Mouse (Mus musculus): Measurements from ENCODE around the gene Crtc3. TPM values are rescaled to one million over a fixed set of nuclear protein-coding genes. Genes with fewer than 3 reads are reported as not detected.
A peak's percentile ranks its signal among the peaks of the same experiment; 100 is the strongest.

The Crtc3 gene
- total RNA-seq, 1 experiment from 2014 or later, result 10.6 TPM

DNA sequence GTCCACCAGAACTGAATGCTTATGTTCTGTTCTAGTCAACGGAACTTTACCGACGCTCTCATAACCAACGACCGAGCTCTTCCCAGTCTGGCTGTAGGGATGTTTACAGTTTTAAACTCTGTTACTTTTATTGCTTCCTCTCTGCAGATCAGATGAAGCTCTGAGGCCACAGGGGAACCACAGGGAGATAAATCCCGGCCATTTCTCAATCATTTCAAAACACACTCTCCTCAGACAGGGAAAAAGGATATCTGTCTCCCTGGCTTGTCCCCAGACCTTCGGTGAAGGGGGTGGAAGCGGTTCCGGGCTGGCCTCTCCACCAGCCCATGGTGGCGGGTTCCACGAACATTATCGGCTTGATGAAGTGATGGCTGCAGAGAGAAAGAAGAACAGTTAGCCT is 59.3 kb downstream of the Crtc3 start:
- peak in 1 of 2 experiments; percentile 12; a peak in 1 of 4 replicates for ATAC-seq (replicated peaks in 1 of 2; ENCODE audit: insufficient read depth in 1 of 2, low FRiP score in 2 of 2, low TSS enrichment in 1 of 2, low read depth in 1 of 2, poor library complexity in 2 of 2, severe bottlenecking in 2 of 2)

DNA sequence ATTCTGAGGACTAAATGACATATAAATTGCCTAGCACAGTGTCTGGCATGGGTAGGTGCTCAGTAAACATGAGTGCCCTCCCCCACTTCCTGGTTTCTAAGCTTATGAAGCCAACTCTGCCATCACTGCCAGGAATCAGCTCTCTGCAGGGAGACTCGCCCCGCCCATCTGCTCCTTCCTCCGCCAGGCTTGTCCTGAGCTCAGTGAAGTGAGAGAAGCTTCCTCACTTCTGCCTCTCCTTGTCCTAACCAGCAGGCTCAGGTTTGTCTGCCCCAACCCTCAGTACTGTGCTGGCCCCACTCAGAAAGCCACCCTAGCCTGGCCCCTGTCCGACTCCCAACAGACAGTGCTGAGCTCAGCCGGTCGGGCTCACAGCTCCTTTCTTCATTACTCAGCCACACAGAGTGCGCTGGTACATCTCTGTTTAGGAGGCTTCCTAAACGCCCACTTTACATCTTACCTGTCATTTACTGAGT is 59.9 kb downstream of the Crtc3 start:
- ATAC-seq (replicated peaks in 1 of 2; ENCODE audit: insufficient read depth in 1 of 2, low FRiP score in 2 of 2, low TSS enrichment in 1 of 2, low read depth in 1 of 2, poor library complexity in 2 of 2, severe bottlenecking in 2 of 2), result peak; percentile 74 to 81

DNA sequence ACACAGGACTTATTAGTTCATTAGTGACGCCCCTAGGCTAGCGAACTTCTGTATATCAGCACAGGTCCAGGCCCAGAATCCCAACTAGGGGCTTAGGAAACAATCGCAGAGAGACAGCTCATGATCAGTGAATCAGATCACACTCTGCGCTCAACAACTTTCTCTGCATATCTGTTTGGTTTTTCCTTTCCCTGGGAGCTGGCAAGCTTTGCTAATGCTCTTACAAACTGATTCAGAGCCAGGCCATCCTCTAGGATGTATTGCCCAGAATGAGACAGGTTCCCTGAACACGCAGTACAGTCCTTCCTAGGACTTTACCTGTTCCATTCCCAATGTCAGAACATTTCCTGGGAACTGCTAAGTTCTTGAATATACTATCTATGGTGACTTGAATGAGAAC is 61.7 kb downstream of the Crtc3 start:
- ATAC-seq (replicated peaks in 1 of 2; ENCODE audit: insufficient read depth in 1 of 2, low FRiP score in 2 of 2, low TSS enrichment in 1 of 2, low read depth in 1 of 2, poor library complexity in 2 of 2, severe bottlenecking in 2 of 2), result no peak

DNA sequence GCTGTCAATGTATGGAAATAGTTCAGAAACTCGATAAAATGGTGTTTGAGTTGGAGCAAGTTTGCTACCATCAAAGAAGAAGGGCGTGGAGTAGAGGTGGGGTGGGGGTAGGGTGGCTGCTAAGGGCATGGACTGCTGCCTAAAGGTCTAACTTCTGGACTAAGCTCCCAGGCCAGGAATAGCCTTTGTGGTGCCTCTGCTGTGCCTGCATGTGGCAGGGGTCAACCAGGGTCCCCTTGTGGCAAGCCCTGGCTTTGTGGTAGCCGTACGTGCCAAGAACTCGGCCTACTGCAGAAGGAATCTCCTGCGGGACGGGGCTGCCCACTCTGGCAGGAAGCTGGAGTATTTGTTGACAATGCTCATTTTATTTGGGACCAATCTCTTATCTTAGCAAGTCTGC is 62.8 kb downstream of the Crtc3 start:
- no peak for ATAC-seq (replicated peaks in 1 of 2; ENCODE audit: insufficient read depth in 1 of 2, low FRiP score in 2 of 2, low TSS enrichment in 1 of 2, low read depth in 1 of 2, poor library complexity in 2 of 2, severe bottlenecking in 2 of 2)

DNA sequence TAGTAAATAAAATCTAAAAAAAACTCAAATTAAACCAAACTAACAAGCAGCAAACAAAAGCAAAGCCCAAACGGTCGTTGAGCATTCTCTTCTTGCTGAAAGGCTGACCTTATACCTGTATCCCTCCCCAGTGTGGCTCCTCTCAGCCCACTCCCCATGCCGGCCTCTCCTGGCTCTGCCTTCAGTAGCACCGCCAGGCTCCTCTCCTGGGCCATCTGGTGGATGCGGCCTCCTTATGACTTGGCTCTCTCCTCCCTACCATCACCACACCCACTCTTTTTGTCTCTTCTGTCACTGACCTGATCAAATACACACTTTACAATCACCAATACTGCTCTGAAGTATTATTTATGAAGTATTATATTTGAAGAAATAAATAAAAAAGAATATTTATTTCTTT is 65.4 kb downstream of the Crtc3 start:
- no peak for ATAC-seq (replicated peaks in 1 of 2; ENCODE audit: insufficient read depth in 1 of 2, low FRiP score in 2 of 2, low TSS enrichment in 1 of 2, low read depth in 1 of 2, poor library complexity in 2 of 2, severe bottlenecking in 2 of 2)

DNA sequence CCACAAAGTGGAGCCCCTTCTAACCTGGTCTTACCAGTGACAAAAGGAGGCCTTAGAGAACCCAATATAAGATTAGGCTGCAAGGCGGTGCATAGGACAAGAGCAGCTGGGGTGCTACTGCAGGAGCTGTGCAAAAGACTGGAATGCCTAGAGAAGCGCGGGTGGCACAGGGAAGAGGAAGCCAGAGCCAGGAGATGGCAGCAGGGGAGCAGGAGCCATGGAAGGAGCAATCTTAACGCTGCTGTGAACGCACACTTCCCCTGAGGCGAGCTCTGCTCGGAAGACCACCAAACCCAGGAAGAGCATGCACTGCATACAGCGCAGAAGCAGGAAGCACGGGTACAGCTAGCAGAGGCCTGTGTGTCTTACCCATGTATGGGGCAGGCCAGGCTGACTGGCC is 72.6 kb downstream of the Crtc3 start:
- ATAC-seq (replicated peaks in 1 of 2; ENCODE audit: insufficient read depth in 1 of 2, low FRiP score in 2 of 2, low TSS enrichment in 1 of 2, low read depth in 1 of 2, poor library complexity in 2 of 2, severe bottlenecking in 2 of 2), result no peak

DNA sequence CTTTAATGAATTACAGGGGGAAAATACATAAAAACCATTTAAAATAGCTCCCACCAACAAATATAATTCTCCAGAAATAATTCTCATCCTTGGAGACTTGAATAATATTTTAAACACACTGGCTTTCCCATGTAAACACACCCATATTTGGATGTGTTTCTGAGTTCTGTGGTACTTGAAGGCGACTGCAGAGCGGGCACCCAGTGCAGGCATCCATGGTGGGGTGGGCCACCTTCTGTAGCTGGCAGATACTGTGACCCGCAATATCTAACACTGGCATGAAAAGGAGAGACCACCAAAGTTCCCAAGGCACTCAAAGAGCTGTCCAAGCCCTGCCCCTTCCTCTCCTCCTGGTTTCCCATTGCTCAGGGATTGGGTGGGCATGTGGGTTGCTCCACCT is 74.6 kb downstream of the Crtc3 start:
- no peak for ATAC-seq (replicated peaks in 1 of 2; ENCODE audit: insufficient read depth in 1 of 2, low FRiP score in 2 of 2, low TSS enrichment in 1 of 2, low read depth in 1 of 2, poor library complexity in 2 of 2, severe bottlenecking in 2 of 2)

DNA sequence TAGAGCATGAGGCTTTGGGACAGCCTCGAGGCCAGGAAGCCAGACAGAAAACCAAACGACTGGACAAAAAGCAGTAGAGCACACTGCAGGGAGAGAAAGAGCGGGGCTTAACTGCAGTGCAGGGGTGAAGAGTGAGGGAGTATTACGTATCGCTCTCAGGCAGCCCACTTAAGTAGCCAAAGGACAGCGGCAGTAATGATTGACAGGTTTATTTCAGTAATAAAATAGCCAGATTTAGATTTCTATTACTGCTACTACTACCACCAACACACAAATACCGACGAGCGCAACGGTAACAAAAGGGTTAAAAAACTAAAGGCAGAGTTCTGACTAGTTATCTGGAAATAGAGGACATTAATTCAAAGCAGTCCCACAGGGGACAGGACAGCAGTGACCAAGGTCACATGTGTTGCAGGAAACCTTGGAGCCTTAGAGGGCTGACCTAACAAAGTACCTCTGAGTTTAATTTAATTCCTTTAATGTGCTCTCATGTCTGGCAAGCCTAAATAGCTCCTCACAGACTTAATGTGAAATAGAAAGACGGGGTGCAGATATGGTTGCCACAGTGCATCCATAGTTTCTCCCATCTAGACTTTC is 76.4 kb downstream of the Crtc3 start:
- no peak for ATAC-seq (replicated peaks in 1 of 2; ENCODE audit: insufficient read depth in 1 of 2, low FRiP score in 2 of 2, low TSS enrichment in 1 of 2, low read depth in 1 of 2, poor library complexity in 2 of 2, severe bottlenecking in 2 of 2)

DNA sequence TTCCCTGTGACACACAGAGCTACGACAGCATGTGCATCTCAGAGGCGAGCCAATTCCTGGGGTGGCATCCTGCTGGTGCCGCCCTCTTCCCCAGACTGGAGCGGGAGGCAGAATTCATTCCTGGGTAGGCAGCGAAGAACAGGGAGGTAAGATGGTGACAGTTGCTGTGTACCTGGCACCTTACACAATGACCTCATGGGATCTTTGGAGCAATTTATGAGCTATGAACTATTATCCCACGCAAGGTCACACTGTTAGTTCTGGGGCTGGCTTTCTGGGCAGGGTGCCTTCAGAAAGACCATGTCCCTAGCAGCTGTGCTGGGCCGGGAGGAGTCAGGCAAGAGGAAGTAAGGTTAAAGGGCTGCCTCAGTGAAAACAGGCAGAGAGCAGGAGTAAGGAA is 77.0 kb downstream of the Crtc3 start:
- ATAC-seq (replicated peaks in 1 of 2; ENCODE audit: insufficient read depth in 1 of 2, low FRiP score in 2 of 2, low TSS enrichment in 1 of 2, low read depth in 1 of 2, poor library complexity in 2 of 2, severe bottlenecking in 2 of 2), result no peak

DNA sequence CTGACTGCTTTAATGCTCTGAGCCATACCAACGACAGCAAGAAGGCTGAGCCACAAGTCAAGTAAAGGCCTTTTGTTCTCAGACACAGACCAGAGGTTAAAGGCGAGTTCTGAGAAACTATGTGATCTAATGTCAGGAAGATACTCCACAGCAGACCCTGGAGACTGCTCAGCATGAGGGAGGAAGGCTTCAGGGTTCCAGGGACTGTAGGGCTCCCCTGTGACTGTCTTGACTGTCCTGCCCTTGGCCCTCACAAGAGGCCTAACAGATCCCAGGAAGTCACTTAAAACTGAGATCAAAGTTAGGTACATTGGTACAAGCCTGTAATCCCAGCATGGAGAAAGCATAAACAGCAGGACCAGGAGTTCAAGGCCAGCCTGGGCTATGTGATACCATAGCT is 81.2 kb downstream of the Crtc3 start:
- no peak for ATAC-seq (replicated peaks in 1 of 2; ENCODE audit: insufficient read depth in 1 of 2, low FRiP score in 2 of 2, low TSS enrichment in 1 of 2, low read depth in 1 of 2, poor library complexity in 2 of 2, severe bottlenecking in 2 of 2)

DNA sequence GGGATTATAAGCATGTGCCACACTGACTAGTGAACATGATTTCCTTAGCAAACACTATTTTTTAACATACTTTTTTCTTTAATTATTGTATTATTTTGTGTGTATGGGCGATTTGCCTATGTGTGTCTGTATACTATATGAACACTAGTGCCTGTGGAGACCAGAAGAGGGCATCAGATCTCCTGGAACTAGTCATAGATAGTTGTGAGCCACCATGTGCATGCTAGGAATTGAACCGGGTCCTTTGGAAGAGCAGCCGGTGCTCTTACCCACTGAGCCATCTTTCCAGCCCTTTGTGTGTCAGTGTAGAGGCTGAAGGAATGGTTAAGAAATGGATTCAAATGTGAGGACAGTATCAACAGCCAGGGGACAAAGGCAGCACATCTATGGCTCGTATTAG is 82.2 kb downstream of the Crtc3 start:
- ATAC-seq (replicated peaks in 1 of 2; ENCODE audit: insufficient read depth in 1 of 2, low FRiP score in 2 of 2, low TSS enrichment in 1 of 2, low read depth in 1 of 2, poor library complexity in 2 of 2, severe bottlenecking in 2 of 2), result no peak

DNA sequence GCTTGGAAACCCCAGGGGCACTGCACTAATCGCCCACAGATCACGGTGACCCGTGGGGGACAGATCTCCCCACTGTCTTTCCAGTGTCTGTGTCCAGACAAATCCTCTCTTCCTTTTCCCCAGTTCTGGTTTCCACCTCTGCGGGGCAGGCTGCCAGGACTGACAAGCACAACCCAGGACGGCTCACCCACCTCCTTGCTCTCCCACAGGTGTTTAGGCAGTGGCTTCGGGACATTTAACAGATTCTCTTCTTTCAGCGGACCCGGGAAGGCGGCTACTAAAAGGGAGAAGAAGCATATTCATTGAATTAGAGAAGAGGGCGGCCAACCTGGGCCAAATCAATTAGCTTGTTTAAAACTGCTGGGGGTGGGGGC is 83.1 kb downstream of the Crtc3 start:
- ATAC-seq (replicated peaks in 1 of 2; ENCODE audit: insufficient read depth in 1 of 2, low FRiP score in 2 of 2, low TSS enrichment in 1 of 2, low read depth in 1 of 2, poor library complexity in 2 of 2, severe bottlenecking in 2 of 2), result no peak

DNA sequence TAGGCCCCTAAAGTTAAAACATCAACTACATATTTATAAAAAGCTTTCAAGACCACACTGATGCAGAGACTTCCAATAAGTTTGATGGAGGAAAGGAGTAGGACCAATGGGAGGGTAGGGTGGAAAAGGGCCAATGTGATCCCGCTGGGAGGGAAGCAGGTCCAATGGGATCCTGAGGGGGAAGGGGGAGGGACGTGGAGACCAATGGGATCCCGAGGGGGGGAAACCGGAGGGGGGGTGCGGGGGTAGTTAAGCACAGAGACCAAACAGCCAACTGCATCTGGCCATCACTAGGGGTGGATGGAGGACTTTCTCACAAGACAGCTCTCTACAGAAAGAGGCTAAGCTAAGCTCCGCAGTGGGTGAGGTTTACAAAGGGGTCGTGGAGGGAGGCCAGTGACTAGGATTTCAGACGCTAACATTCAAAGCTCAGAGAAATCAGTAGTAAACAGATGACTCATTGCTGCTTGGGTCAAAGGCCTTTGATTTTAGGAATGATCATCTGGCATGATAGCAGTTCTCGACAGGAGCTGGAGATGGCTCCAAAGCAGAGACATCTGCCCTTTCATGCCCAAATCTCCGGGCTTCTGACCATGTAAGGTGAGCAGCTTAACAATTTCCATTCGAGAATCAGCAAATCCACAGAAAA is 83.6 kb downstream of the Crtc3 start:
- no peak for ATAC-seq (replicated peaks in 1 of 2; ENCODE audit: insufficient read depth in 1 of 2, low FRiP score in 2 of 2, low TSS enrichment in 1 of 2, low read depth in 1 of 2, poor library complexity in 2 of 2, severe bottlenecking in 2 of 2)

DNA sequence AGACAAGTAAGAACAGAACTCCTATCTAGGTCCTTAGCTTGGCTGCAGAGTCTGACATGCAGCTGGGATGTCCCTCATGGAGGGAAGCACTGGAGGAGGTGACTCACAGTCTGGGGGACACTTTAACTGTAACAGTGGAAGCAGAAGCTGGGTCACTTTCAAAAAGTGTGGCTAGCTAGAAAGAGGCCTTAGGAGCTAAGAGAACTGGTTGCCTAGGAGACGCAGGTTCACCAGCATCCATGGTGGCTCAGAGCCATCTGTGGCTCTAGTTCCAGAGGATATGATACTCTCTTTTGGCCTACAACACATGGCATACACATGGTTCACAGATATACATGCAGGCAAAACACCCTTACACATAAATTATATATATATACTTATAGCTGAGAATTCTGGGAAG is 86.1 kb downstream of the Crtc3 start:
- no peak for ATAC-seq (replicated peaks in 1 of 2; ENCODE audit: insufficient read depth in 1 of 2, low FRiP score in 2 of 2, low TSS enrichment in 1 of 2, low read depth in 1 of 2, poor library complexity in 2 of 2, severe bottlenecking in 2 of 2)

DNA sequence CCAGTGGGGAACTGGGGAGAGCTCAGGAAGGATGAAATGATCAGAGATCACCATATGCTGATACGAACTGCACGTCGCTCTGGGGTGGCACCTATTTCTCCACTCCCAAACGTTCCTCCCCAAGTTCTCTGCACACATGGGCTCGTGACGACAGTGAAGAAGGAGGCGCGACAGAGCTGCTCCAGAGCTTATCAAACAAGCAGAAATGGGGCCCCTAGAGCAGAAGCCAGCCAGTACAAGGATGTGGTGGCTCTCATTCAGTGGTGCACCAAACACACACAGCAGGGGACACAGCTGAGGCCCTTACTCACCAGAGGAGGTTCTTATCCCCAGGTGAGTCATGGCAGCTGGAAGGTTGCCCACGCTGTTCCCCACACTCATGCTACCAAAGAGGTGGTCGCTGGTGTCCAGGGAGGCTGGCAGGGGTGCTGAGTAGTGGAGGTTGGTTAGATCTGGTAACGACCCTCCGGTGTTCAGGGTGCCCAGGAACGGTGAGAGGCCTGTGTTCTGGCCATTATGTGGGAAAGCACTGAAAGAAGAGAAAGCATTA is 90.2 kb downstream of the Crtc3 start:
- ATAC-seq (replicated peaks in 1 of 2; ENCODE audit: insufficient read depth in 1 of 2, low FRiP score in 2 of 2, low TSS enrichment in 1 of 2, low read depth in 1 of 2, poor library complexity in 2 of 2, severe bottlenecking in 2 of 2), result no peak

DNA sequence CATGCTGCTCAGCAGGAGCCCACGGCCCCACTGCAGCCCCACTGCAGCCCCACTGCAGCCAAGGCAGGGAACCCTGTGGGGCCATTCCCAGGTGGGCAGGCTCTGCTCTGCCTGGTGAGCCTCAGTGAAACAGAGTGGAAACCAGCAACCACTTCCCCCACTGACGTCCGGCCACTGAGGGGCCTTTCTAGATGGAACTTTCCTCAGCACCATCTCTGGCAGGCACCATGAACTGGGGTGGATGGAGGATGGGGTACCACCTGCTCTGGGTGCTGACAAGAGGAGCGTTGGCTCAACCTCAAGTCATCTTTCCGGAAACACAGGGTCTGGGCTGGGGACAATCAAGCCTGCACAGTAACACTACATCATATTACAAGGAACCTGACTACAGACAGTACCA is 90.8 kb downstream of the Crtc3 start:
- peak in 1 of 2 experiments; percentile 37; a peak in 1 of 4 replicates for ATAC-seq (replicated peaks in 1 of 2; ENCODE audit: insufficient read depth in 1 of 2, low FRiP score in 2 of 2, low TSS enrichment in 1 of 2, low read depth in 1 of 2, poor library complexity in 2 of 2, severe bottlenecking in 2 of 2)

DNA sequence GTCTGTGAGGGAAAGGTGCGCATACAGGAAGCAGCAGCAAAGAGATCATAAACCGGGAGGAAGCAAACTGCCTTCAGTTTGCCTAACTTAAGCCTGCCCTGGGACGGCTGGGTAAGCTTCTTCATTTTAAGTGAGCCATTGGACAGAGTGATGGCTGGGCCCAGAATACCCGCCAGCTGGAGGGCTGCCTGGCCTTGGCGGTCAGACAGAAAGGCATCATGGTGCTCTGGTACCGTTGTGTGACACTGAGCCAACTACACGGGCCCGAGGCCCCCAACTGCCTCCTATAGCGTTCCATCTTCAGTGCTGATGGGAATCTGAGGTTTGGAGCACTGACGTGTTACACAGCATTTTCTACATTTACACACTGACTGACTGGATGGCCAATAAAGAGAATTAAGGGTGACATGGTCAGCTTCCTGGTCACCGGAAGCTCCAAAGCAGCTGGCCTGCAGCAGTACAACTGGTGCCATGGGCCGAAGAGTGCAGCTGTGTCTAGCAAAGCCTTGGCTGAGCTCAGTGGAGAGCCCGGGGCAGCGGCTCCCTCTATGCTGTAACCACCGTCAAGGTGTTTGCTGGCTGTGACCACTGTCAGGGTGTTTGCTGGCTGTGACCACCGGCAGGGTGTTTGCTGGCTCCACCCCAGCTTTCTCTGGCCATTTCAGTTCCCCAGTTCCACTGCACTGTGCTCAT is 99.5 kb downstream of the Crtc3 start:
- no peak for ATAC-seq (replicated peaks in 1 of 2; ENCODE audit: insufficient read depth in 1 of 2, low FRiP score in 2 of 2, low TSS enrichment in 1 of 2, low read depth in 1 of 2, poor library complexity in 2 of 2, severe bottlenecking in 2 of 2)

DNA sequence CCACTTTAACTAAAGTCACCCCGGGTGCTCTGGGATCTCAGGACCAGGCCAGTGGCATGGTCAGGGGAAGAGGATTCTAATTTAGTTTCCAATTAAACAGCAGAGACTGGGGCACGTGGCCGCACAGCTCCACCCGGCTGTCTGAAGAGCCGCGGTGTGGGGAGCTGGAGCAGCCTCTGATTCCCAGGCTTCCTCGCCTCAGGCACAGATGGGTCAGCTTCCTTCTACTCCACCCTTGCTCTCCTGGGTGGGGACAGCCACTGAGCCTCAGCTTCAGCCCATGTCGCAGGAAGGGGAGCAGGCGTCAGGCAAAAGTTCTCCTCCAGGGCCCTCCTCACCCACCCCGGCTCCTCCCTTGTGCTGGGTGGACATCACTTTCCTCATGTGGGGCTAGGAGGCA is 101.0 kb downstream of the Crtc3 start:
- ATAC-seq (replicated peaks in 1 of 2; ENCODE audit: insufficient read depth in 1 of 2, low FRiP score in 2 of 2, low TSS enrichment in 1 of 2, low read depth in 1 of 2, poor library complexity in 2 of 2, severe bottlenecking in 2 of 2), result no peak
